Mouse (Mus musculus) layer of hippocampus, adult 2 months (tissue): ENCODE results near the gene Ano3. TPM values are rescaled to one million over a fixed set of nuclear protein-coding genes. Genes with fewer than 3 reads are reported as not detected.
A peak's percentile ranks its signal among the peaks of the same experiment; 100 is the strongest.

Experiments used
- DNase-seq, 2 experiments: peaks; one replicate each; pipeline ENCODE4 v3.0.0; 2022; ENCODE audit warnings: low spot score in 2 of 2
- H3K27ac ChIP-seq: fragments of 200-600 bp; 2 replicates; pipeline ENCODE4 v1.8.1; 2022
- H3K4me3 ChIP-seq: fragments of 200-600 bp; 2 replicates; pipeline ENCODE4 v1.8.1; 2022; ENCODE audit warnings: mild to moderate bottlenecking
- CTCF ChIP-seq: fragments of 200-600 bp; conservative IDR thresholded peaks from 2 replicates; pipeline ENCODE4 v1.8.1; 2022; ENCODE audit warnings: antibody characterized with exemption, mild to moderate bottlenecking, moderate library complexity
- total RNA-seq, 2 experiments: library from RNA; stranded (reverse); gene quantifications; 2 replicates each; pipeline ENCODE4 v1.2.3; 2021

Ano3 gene
- total RNA-seq, 2 experiments from 2014 or later: 77.4 to 82.5 TPM

DNA sequence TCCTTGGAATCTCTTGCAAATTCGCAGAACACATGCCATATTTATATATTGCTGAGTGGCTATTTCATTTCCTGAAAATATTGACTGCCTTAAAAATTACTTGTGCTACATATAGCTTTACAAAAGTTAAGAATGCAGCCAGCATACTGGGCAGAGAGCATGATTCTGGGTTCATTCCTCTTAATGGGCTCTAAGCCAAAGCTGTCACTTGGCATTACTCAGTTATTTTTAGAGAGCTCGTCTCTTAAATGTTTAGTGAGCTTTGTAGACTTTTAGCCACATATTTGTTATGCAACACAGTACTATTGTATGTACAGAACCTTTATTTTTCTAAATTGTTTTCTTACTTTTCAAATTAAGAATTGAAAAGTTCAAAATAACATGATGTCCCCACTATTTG is 41.2 kb downstream of the Ano3 start:
- no peak for TF ChIP-seq CTCF
- Histone ChIP-seq H3K27ac (no peak overlapping the region), H3K4me3 (no peak overlapping the region)
- DNase-seq: no peak

DNA sequence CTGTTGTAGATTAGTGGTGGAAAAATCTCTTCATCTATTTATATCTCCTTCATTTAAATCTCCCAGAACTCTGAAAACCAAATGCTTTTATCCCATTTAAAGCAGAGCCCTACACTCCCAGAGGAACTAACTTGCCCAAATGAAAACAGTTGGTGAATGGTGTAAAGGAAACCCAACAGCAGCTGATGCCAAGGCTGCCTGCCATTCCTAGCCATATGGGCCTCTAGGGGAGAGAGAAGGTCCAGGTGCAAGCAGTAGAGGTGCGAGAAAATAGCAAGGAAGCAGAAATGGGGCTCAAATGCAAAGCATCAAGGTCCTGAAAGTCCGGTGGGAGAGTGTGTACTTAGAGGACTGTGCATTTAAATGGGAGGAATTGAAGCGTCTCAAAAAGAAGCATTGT is 44.2 kb downstream of the Ano3 start:
- peak; percentile 15 to 41 for DNase-seq
- peak overlapping the region; percentile 58 for H3K27ac ChIP-seq

GRCm38 (mm10) chr2:110896477-110897270 is 54.0 kb downstream of the Ano3 start:
- H3K4me3 ChIP-seq: no peak overlapping the region
- peak; percentile 51 to 55 for DNase-seq
- no peak for TF ChIP-seq CTCF
- peak overlapping the region; percentile 60 for H3K27ac ChIP-seq

More for the DNA sequence above, 44.2 kb downstream of the Ano3 start:
- no peak overlapping the region for H3K4me3 ChIP-seq
- TF ChIP-seq CTCF: no peak

GRCm38 (mm10) chr2:110871650-110872049 is 79.1 kb downstream of the Ano3 start:
- peak in 1 of 2 experiments; percentile 26 for DNase-seq
- Histone ChIP-seq H3K4me3 (no peak overlapping the region), H3K27ac (peak overlapping the region; percentile 36)
- TF ChIP-seq CTCF: no peak

- H3K27ac ChIP-seq: no peak overlapping the region
- no peak for DNase-seq
- no peak overlapping the region for H3K4me3 ChIP-seq
- no peak for TF ChIP-seq CTCF
These were observed 85.1 kb downstream of the Ano3 start for GRCm38 (mm10) chr2:110865584-110865983.

DNA sequence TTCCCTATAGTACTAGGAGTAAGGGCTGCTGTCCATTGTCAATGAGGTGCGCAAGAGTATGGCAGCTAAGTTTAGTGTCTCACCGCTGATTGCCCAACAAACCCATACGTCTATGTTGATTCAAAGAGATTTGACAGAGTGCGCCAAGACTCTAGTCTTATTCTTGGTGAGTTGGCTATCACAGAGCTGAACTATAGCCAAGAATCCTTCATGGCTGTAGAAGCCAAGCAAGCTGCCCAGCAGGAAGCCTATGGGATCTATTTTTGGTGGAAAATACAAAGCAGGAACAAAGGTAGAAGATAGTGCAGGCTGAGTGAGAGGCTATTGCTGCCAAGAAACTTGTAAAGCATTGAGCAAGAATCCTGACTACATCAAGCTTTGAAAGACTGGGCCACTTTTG is 87.3 kb downstream of the Ano3 start:
- no peak for DNase-seq
- TF ChIP-seq CTCF: no peak
- Histone ChIP-seq H3K27ac (no peak overlapping the region), H3K4me3 (no peak overlapping the region)

DNA sequence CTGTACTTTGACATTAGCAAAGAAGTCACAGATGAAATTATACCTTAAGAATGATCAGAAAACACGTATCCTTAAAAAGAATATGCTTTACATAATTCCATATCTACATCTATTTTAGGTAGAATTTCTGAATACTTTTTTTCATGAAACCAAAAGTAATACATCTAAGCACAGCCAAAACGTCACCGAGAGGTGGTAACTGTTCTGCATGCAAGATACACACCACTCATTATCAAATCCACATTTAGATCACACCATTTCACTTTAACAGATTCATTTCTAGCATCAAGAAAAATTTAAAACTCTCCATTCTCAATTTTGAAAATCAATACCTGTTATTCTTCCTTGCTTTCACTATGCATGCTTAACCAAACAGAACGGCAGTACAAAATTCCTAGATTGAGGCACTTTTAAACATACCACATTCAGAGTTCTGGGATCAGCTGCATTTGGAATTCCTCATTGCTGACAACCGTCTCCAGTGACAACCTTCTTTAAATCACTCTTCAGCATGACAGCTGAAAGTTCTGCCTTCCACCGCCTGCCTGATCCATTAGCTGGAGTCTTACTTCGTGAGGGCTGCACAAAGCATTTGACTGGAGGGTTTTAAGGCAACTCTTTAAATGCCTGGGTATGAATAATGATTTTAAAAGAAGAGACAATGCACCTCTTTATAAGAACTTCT is 111.0 kb downstream of the Ano3 start:
- Histone ChIP-seq H3K4me3 (no peak overlapping the region), H3K27ac (no peak overlapping the region)
- no peak for DNase-seq
- TF ChIP-seq CTCF: no peak

- Histone ChIP-seq H3K27ac (no peak overlapping the region), H3K4me3 (no peak overlapping the region)
- peak in 1 of 2 experiments; percentile 33 for DNase-seq
- TF ChIP-seq CTCF: no peak
These were observed 134.5 kb downstream of the Ano3 start for GRCm38 (mm10) chr2:110816189-110816588.

- no peak for DNase-seq
- H3K4me3 ChIP-seq: no peak overlapping the region
- TF ChIP-seq CTCF: no peak
- no peak overlapping the region for H3K27ac ChIP-seq
These were observed 135.8 kb downstream of the Ano3 start for GRCm38 (mm10) chr2:110814964-110815363.

DNA sequence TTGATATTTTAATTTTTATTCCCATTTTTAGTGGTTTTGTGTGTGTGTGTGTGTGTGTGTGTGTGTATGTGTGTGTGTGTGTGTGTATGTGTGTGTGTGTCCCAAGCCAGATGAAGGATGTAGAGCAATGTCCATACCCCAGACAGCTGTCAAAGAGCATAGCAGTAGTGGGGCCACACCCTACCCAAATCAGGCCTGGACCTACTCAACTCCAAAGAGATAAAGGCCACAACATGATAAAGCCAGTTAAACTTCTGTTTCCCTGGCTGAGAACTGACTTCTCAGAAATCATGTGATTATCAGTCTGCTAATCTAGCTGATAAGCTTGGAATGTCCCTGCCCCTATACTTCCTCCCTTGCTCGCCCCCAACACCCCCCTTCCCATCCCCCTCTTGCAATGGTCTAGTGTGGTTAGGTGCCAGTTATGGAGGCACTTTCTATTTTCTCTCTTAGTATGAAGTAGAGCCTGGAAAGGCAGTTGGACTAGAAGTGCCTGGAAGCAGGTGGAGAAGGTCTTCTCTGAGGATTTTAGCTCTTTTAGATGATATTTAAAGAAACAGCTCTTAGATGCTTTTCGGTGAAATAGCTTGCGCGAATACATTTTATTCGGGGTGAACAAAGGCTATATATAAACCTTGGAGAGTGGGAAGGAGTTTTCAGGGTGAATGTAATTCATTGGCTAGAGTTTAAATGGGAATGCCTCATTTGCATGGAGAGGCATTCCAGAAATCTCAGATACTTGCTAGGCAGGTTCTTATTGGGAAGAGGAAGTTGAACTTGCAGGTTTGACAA is 144.2 kb downstream of the Ano3 start:
- no peak for TF ChIP-seq CTCF
- Histone ChIP-seq H3K27ac (no peak overlapping the region), H3K4me3 (no peak overlapping the region)
- DNase-seq: no peak

DNA sequence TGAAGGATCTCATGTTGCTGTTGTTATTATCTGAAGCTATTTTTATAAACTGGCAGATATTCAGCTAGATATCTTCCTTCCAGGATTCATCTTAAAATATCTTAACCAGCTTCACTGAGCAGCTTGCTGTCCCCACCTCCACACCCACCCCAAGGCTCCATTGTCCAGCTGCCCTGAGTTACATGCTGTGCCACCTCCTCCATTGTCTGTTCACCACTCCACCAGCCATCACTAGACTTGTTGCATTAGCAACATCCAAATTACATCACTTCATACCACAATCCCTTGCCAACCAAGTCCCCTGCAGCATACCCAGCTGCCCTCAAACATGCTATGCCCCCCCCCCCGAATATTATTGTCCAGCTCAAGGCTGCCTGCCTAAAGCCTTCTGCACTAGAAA is 154.8 kb downstream of the Ano3 start:
- no peak for TF ChIP-seq CTCF
- Histone ChIP-seq H3K4me3 (no peak overlapping the region), H3K27ac (no peak overlapping the region)
- DNase-seq: no peak

DNA sequence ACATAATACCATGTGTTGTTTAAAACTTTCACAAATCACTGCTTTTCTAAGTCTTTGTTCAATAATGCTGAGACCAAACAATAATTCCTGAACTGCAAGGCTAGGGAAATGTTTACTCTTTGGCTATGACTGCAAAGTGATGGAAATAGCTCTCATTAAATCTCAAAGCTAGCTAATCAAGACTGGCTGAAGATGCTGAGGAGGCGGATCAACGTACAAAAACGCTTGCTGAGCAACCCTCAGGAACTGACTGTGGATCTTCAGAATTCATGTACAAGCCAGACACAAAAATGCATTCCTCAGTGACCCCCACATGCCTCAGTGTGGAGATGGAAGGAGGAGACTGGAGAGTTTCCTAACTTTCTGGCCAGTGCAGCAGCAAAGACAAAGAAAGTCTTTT is 155.3 kb downstream of the Ano3 start:
- no peak for DNase-seq
- no peak for TF ChIP-seq CTCF
- H3K27ac ChIP-seq: no peak overlapping the region

DNA sequence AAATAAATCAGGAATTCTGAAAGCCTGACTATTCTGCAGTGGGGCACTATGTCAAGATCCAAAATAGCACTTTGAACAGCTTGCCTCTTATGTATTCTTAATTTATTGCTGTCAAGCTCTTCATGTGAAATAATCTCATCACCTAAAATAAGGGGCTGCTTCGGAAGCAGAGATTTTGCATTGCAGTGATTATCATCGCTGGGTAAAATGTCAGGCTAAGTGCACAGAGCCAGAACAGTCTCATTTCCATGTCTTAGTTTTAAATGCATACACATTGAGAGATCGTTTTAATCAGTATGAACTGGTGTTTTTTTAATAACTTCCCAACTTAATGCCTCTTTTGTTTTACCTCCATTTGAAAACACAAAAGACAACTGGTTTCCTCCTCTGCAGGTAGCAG is 163.3 kb downstream of the Ano3 start:
- no peak for TF ChIP-seq CTCF
- no peak for DNase-seq
- Histone ChIP-seq H3K4me3 (no peak overlapping the region), H3K27ac (no peak overlapping the region)

More for the DNA sequence above, 155.3 kb downstream of the Ano3 start:
- no peak overlapping the region for H3K4me3 ChIP-seq
